Mouse (Mus musculus) cortical plate, adult 2 months (tissue): Measurements from ENCODE around the gene Irf8.

Experiments used
- CTCF ChIP-seq: fragments of 200-500 bp; IDR thresholded peaks from 2 replicates; pipeline ENCODE4 v1.5.1; 2011; ENCODE audit warnings: mild to moderate bottlenecking, control low read depth, low read length; ENCODE audit not compliant: insufficient read depth; ENCODE audit errors: extremely low read depth
- POLR2A ChIP-seq: fragments of 200-500 bp; IDR thresholded peaks from 2 replicates; pipeline ENCODE4 v1.6.1; 2011; ENCODE audit warnings: mild to moderate bottlenecking, low read length, control low read depth; ENCODE audit not compliant: insufficient read depth; ENCODE audit errors: extremely low read depth

GRCm38 (mm10) chr8:120764638-120765037 is 28.5 kb downstream of the Irf8 start:
- no peak for TF ChIP-seq POLR2A
- TF ChIP-seq CTCF = no peak
